Mouse (Mus musculus) intestine, postnatal 0 days (tissue): ENCODE measurements around the gene Cog4. TPM values are rescaled to one million over a fixed set of nuclear protein-coding genes. Genes with fewer than 3 reads are reported as not detected.
A peak's percentile ranks its signal among the peaks of the same experiment; 100 is the strongest.
"Not testable (repeated sequence)": the region's sequence is repeated elsewhere in the genome, so short reads cannot be mapped to it uniquely, and the experiment has no call there.

Source experiments
- ATAC-seq: fragments of 200-750 bp; cut with Nextera tagmentation; 2 replicates; pipeline ENCODE4 v1.8.0; 2017; ENCODE audit warnings: mild to moderate bottlenecking, moderate TSS enrichment, moderate library complexity
- H3K27ac ChIP-seq: fragments of 300-500 bp; sonication (generic); 2 replicates; pipeline ENCODE4 v1.5.1; 2014; ENCODE audit warnings: mild to moderate bottlenecking, low read depth, low read length, moderate library complexity
- H3K27me3 ChIP-seq: fragments of 300-500 bp; sonication (generic); replicated peaks from 2 replicates; pipeline ENCODE4 v1.6.1; 2014; ENCODE audit warnings: low read length, mixed read lengths; ENCODE audit not compliant: control insufficient read depth, insufficient read depth
- H3K36me3 ChIP-seq: fragments of 300-500 bp; sonication (generic); 2 replicates; pipeline ENCODE4 v1.6.1; 2014; ENCODE audit warnings: mild to moderate bottlenecking, moderate library complexity; ENCODE audit not compliant: control insufficient read depth, insufficient read depth
- H3K4me1 ChIP-seq: fragments of 300-500 bp; sonication (generic); replicated peaks from 2 replicates; pipeline ENCODE4 v1.6.1; 2014; ENCODE audit warnings: antibody characterized with exemption, low read length, mixed read lengths; ENCODE audit not compliant: control insufficient read depth, insufficient read depth
- H3K4me2 ChIP-seq: fragments of 300-500 bp; sonication (generic); replicated peaks from 2 replicates; pipeline ENCODE4 v1.6.1; 2014; ENCODE audit warnings: low read depth, mild to moderate bottlenecking, moderate library complexity
- H3K4me3 ChIP-seq: fragments of 300-500 bp; sonication (generic); 2 replicates; pipeline ENCODE4 v1.5.1; 2014; ENCODE audit warnings: low read depth, low read length
- H3K9ac ChIP-seq: fragments of 300-500 bp; sonication (generic); 2 replicates; pipeline ENCODE4 v1.6.1; 2014; ENCODE audit warnings: mild to moderate bottlenecking, low read depth, low read length
- H3K9me3 ChIP-seq: fragments of 300-500 bp; sonication (generic); 2 replicates; pipeline ENCODE4 v1.6.1; 2016; ENCODE audit warnings: mixed run types; ENCODE audit not compliant: control insufficient read depth
- CTCF ChIP-seq: sonication (generic); IDR thresholded peaks from 2 replicates; pipeline ENCODE4 v1.5.1; 2016; ENCODE audit warnings: low read depth, mild to moderate bottlenecking, control low read depth, antibody characterized with exemption, moderate library complexity
- WGBS: fragments of 180-500 bp; shearing (Covaris S2); extraction: QIAGEN DNeasy Blood & Tissue Kit; methylation state at CpG from one replicate; pipeline ENCODE4 v1.1.7; 2014; 5-methylcytosine and 5-hydroxymethylcytosine counted together
- polyA plus RNA-seq: library from polyadenylated mRNA; unstranded; fragments of >200 nt; fragmentation: Nextera tagmentation; extraction: Ambion mirVana; gene quantifications from 2 replicates; pipeline ENCODE4 v1.2.1, GENCODE M21; 2015

Cog4 gene
- polyA plus RNA-seq, 1 experiment from 2014 or later, result 40.2 TPM

DNA sequence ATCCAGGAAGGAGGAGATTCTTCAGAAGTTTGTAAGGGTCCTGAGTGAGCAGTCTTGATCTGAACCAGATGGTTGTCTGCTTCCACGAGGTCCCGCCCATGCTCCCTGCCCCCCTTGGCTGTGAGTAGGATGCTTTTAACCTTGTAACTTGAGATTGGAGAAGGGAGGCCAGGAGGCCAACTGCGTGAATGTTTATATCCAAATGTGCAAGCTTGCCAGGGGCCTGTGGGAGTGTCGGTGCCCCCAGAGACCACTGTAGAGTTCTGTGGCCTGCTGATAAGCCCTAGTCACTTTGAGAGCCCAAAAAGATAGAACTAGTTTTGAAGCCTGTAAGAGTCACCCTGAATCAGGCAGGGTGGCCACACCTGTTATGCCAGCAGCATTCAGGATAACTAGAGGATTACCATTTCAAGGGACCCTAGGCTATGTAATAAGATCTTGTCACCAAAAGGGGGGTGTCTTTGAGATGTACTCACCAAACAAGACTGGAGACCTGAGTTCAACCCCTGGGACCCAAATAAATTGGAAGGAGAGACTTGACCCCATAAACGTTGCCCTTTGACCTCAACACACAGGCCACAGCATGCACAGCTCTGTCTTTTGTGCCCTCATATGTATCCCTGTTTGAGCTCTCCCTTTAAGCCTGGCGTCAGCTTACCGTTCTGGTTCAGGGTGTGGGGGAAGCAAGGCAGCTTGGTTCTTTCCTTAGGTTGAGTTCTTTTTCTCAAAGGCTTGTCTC is 75.3 kb downstream of the Cog4 start:
- WGBS, result 48% methylated on average over 7 of the region's 7 CpGs
- H3K9me3 ChIP-seq, result no peaks in the 10 kb centered on the region
- 0 out of 2 replicates have a peak overlapping the region, but pooled peaks have one; percentile 46 for H3K9ac ChIP-seq
- H3K4me3 ChIP-seq, result 0 out of 2 replicates have a peak overlapping the region, but pooled peaks have one; percentile 70
- H3K27me3 ChIP-seq, result no peaks in the 10 kb centered on the region
- no peak for ATAC-seq
- H3K27ac ChIP-seq, result no peak overlapping the region
- H3K36me3 ChIP-seq, result no peaks in the 10 kb centered on the region
- peak overlapping the region; percentile 87; the same call in 1 of the 2 replicates for H3K4me2 ChIP-seq
- no peak for TF ChIP-seq CTCF
- H3K4me1 ChIP-seq, result no peaks in the 10 kb centered on the region; the same call in 1 of the 2 replicates

DNA sequence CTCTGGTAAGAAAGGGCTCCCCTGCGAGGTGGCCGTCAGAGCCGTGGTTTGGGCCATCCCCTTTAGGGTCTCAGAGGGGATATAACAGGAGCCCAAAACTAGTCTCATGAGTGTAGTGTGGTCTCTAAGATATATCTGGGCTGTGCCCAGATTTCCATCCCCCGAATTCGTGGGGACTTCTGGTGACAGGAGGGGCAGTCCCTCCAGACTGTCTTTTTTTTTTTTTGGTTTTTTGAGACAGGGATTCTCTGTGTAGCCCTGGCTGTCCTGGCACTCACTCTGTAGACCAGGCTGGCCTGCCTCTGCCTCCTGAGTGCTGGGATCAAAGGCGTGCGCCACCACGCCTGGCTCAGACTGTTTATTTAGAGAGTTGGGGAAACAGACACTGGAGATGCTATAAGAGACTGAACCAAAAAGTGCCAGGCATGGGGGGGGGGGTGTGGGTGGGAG is 79.3 kb downstream of the Cog4 start:
- no peak overlapping the region for H3K9ac ChIP-seq
- ATAC-seq, result no peak
- H3K27me3 ChIP-seq, result no peaks in the 10 kb centered on the region
- H3K4me3 ChIP-seq, result no peak overlapping the region
- no peak overlapping the region for H3K27ac ChIP-seq
- 74% methylated on average over 8 of the region's 8 CpGs for WGBS
- no peak overlapping the region for H3K4me2 ChIP-seq
- no peaks in the 10 kb centered on the region; the same call in 1 of the 2 replicates for H3K4me1 ChIP-seq
- no peak for TF ChIP-seq CTCF
- no peaks in the 10 kb centered on the region for H3K36me3 ChIP-seq
- no peaks in the 10 kb centered on the region for H3K9me3 ChIP-seq

DNA sequence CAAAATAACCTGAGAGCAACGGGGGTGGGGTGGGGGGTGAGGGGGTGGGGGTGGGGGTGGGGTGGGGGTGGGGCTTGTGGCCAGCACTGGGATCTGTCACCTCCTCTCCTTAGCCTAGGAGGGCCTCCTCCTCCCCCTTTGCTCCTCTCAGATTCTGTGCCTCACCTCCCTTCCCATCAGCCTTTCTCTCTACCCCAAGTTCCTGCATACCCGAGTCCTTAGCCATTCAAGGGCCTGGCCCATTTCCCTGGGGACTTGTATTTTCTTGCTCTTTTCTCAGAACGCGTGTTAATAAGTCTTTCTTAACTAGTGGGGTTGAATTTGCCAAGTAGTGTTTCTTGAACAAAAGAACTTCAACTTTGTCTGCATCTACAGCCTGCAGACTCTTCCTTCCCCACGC is 80.3 kb downstream of the Cog4 start:
- no peak for TF ChIP-seq CTCF
- ATAC-seq, result no peak
- H3K9me3 ChIP-seq, result no peaks in the 10 kb centered on the region
- H3K4me2 ChIP-seq, result no peak overlapping the region
- H3K27me3 ChIP-seq, result no peaks in the 10 kb centered on the region
- 0 out of 2 replicates have a peak, but pooled peaks cover 3% of the 10 kb centered on the region for H3K4me1 ChIP-seq
- no peak overlapping the region for H3K27ac ChIP-seq
- no peak overlapping the region for H3K9ac ChIP-seq
- H3K4me3 ChIP-seq, result no peak overlapping the region
- no peaks in the 10 kb centered on the region for H3K36me3 ChIP-seq
- 45% methylated on average over 5 of the region's 5 CpGs for WGBS

DNA sequence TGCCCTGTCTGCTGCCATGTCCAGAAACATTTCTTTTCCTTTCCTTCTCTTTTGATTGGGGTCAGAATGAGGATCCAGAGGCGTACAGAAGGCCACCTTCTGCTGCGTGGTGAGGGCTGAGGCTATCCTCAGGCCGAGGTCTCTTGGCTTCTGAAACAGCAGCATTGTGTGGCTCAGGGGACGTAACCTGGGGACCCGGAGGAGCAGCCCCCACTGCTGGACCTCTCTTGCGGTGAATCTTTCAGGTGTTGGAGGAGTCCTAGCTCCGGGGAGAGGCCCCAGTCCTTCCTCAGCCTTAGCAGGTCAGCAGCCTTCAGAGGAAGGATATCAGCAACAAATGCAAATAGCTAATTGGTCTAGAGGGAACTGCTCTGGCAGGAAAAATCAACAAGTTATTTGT is 82.0 kb downstream of the Cog4 start:
- no peaks in the 10 kb centered on the region for H3K9me3 ChIP-seq
- H3K4me3 ChIP-seq, result no peak overlapping the region
- H3K27me3 ChIP-seq, result no peaks in the 10 kb centered on the region
- 73% methylated on average over 7 of the region's 7 CpGs for WGBS
- no peak overlapping the region for H3K27ac ChIP-seq
- no peak overlapping the region for H3K4me2 ChIP-seq
- no peak for TF ChIP-seq CTCF
- 0 out of 2 replicates have a peak, but pooled peaks cover 3% of the 10 kb centered on the region for H3K4me1 ChIP-seq
- H3K36me3 ChIP-seq, result no peaks in the 10 kb centered on the region
- no peak for ATAC-seq
- H3K9ac ChIP-seq, result no peak overlapping the region

GRCm38 (mm10) chr8:110929066-110929465 is 82.7 kb downstream of the Cog4 start:
- Histone ChIP-seq H3K9me3 (no peaks in the 10 kb centered on the region), H3K27ac (no peak overlapping the region), H3K27me3 (no peaks in the 10 kb centered on the region), H3K4me3 (no peak overlapping the region), H3K4me2 (no peak overlapping the region), H3K36me3 (no peaks in the 10 kb centered on the region), H3K4me1 (0 out of 2 replicates have a peak, but pooled peaks cover 3% of the 10 kb centered on the region), H3K9ac (no peak overlapping the region)
- TF ChIP-seq CTCF, result no peak
- no peak for ATAC-seq
- 68% methylated on average over 5 of the region's 5 CpGs for WGBS

DNA sequence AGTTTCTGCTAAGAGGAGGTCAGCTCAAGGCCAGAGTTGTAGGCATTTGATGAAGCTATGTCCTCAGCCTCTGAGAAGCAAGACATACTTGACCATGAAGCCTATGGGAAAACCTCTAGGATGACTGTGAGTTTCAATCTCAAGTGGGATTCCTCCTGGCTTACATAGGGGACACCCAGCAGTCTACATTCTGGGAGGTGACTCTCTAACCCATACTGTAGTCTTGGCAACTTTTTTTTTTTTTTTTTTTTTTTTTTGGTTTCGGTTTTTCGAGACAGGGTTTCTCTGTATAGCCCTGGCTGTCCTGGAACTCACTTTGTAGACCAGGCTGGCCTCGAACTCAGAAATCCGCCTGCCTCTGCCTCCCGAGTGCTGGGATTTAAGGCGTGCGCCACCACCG is 83.3 kb downstream of the Cog4 start:
- not testable (repeated sequence) for H3K4me1 ChIP-seq, H3K9me3 ChIP-seq, H3K4me2 ChIP-seq, H3K4me3 ChIP-seq, H3K36me3 ChIP-seq, H3K27ac ChIP-seq, H3K27me3 ChIP-seq, ATAC-seq, H3K9ac ChIP-seq
- 95% methylated on average over 5 of the region's 8 CpGs for WGBS
